Mouse (Mus musculus) cerebellum, postnatal 25 days (tissue): ENCODE measurements around the gene Clec16a.
A peak's percentile ranks its signal among the peaks of the same experiment; 100 is the strongest.

ENCODE experiments used
- DNase-seq, 2 experiments: peaks; one replicate each; pipeline ENCODE4 v3.0.0; 2021; ENCODE audit warnings: mixed read lengths in 2 of 2

Gene Clec16a

GRCm38 (mm10) chr16:10586546-10586945, 41.4 kb downstream of the Clec16a start:
- DNase-seq, result no peak

GRCm38 (mm10) chr16:10599888-10600740, 55.0 kb downstream of the Clec16a start:
- DNase-seq, result no peak

- DNase-seq, result no peak
Observed at GRCm38 (mm10) chr16:10607802-10608201, 62.7 kb downstream of the Clec16a start.

GRCm38 (mm10) chr16:10609921-10610320, 64.8 kb downstream of the Clec16a start:
- no peak for DNase-seq

- no peak for DNase-seq
Observed at GRCm38 (mm10) chr16:10610801-10611200, 65.7 kb downstream of the Clec16a start.

GRCm38 (mm10) chr16:10611306-10611705, 66.2 kb downstream of the Clec16a start:
- no peak for DNase-seq

- DNase-seq, result no peak
Observed at GRCm38 (mm10) chr16:10613996-10614395, 68.9 kb downstream of the Clec16a start.

GRCm38 (mm10) chr16:10620961-10621614, 75.9 kb downstream of the Clec16a start:
- DNase-seq, result no peak

- no peak for DNase-seq
Observed at GRCm38 (mm10) chr16:10621710-10622109, 76.6 kb downstream of the Clec16a start.

GRCm38 (mm10) chr16:10626116-10626515, 81.0 kb downstream of the Clec16a start:
- peak; percentile 55 to 69 for DNase-seq

GRCm38 (mm10) chr16:10627136-10627668, 82.1 kb downstream of the Clec16a start:
- peak; percentile 52 to 63 for DNase-seq

GRCm38 (mm10) chr16:10628030-10628555, 83.0 kb downstream of the Clec16a start:
- no peak for DNase-seq

- no peak for DNase-seq
Observed at GRCm38 (mm10) chr16:10628960-10629359, 83.8 kb downstream of the Clec16a start.

- no peak for DNase-seq
Observed at GRCm38 (mm10) chr16:10629361-10629760, 84.2 kb downstream of the Clec16a start.

- no peak for DNase-seq
Observed at GRCm38 (mm10) chr16:10634940-10635339, 89.8 kb downstream of the Clec16a start.

GRCm38 (mm10) chr16:10637898-10638297, 92.8 kb downstream of the Clec16a start:
- no peak for DNase-seq

- no peak for DNase-seq
Observed at GRCm38 (mm10) chr16:10639111-10639889, 94.2 kb downstream of the Clec16a start.

GRCm38 (mm10) chr16:10640041-10640440, 94.9 kb downstream of the Clec16a start:
- peak; percentile 70 to 88 for DNase-seq

GRCm38 (mm10) chr16:10641146-10641545, 96.0 kb downstream of the Clec16a start:
- no peak for DNase-seq

GRCm38 (mm10) chr16:10642857-10643633, 97.9 kb downstream of the Clec16a start:
- DNase-seq, result no peak

GRCm38 (mm10) chr16:10644238-10644637, 99.1 kb downstream of the Clec16a start:
- DNase-seq, result no peak

GRCm38 (mm10) chr16:10644731-10645130, 99.6 kb downstream of the Clec16a start:
- DNase-seq, result no peak
